Mouse (Mus musculus) CD4-positive, CD25-positive, alpha-beta regulatory T cell (primary cell): ENCODE data around the gene Trim66. TPM values are rescaled to one million over a fixed set of nuclear protein-coding genes. Genes with fewer than 3 reads are reported as not detected.

Experiments used
- polyA plus RNA-seq: library from polyadenylated mRNA; unstranded; fragments of 100-300 nt; shearing (Covaris generic); gene quantifications from one replicate; pipeline ENCODE4 v1.2.1, GENCODE M21; 2017

Trim66 gene
- polyA plus RNA-seq = 0.02 TPM

DNA sequence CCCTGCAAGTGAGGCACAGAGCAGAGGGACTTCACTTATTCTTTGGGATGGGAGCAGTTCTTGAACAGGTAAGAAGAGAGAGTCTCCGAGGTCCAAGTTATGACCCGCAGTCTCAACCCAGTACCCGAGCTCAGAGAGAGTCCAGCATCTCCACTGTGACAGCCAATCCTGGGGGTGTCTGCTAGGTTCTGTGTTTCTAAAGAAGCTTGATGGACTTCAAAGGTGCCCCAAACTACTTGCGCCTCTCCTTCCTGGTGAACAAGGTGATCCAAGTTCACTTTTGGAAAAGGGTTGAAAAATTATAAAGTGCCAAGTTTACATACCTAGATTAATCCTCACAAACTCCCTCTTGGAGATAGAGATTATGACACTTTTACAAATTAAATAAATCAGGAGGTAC is at the start of gene Trim66:
TSS of gene Trim66 (minus strand) at position 101 of the 400 bp plus-strand sequence.

DNA sequence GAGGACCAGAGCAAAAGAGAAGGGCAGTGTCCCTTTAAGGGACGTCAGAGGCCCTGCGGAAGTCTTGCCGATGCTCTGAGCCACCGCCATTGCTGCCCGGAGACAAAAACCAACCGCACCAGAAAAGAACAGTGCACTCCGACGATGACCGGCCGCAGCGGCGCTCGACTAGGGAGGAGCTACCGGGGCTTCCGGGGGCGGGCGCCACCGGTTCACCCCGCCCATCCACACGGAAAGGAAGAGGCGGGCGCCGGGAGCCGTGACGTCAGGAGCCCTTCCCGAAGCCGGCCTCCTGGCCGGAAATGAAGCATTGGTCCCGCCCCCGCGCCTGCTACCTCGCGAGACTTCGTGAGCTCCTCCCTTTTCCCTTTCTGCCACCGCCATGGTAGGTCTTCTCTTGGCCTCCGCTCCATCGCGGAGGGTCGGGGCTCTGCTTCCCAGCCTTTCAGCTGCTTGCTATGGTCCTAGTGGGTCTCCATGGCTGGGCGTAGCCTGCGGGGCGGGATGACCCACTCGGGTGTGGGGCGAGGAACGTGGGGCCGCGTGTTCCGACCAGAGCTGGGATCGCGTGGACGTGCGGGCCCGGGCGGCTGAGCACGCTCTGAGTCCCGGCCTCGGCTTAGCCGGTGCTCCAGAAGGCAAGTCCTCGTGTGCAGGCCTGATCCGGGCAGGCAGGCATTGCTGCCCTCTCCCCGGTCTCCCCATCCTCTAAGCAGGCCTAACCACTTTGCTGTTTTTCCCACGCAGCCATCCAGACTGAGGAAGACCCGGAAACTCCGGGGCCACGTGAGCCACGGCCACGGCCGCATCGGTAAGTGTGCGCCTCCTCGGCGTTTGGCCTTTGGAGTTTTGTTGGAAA is 11.1 kb upstream of the Trim66 start, which contains the start of gene Rpl27a:
TSS of gene Rpl27a (plus strand) at position 310 of the 859 bp plus-strand sequence.

DNA sequence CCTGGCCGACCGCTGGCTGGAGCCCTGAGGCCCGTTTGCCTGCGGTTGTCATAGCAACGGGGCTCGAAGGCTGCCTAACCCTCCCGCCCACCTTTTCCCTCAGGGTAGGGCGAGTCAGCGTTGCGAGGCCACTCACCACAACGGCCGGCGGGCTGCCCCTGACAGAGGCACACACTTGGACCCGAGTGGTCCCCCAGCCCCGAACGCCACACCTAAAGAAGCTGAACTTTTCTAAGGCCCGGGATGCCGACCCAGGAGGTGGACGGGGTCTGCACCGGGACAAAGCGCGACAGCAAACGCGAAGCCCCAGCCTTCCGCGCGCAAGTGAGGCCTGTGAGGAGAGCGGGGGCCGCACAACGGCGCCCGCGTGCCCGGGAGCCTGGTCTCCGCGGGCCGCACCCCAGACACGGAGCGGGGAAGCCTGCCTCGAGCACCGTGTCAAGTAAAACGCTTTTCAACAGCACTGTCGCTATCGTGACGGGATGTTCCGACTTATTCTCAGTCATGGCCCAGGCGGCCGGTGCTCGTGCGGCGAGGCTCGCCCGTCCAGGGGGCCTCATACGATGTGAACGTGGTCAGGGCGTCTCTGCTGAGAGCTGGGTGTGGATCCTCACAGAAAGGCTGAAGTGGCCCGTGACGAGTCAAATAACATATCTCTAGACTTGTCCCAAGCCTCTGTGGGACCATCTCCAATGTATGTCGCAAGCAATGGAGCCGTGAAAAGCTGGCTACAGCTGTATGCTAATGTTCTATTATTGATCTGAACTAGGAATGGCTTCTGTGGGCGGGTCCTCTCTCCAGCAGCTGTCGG is 68.9 kb downstream of the Trim66 start, which contains the start of gene Stk33:
TSS of gene Stk33 (minus strand) at position 301 of the 811 bp plus-strand sequence.

Other genes with a start within 250 kb of the Trim66 start
- gene Stk33, start 69.1 kb downstream of the Trim66 start, polyA plus RNA-seq = not detected
- gene Rpl27a, start 11.0 kb upstream of the Trim66 start, polyA plus RNA-seq = 125 TPM
- 0.91 TPM for gene St5, start 195.5 kb upstream of the Trim66 start, polyA plus RNA-seq
- gene Akip1, start 195.6 kb upstream of the Trim66 start, polyA plus RNA-seq = 35.5 TPM
- gene BC051019, start 215.7 kb upstream of the Trim66 start, polyA plus RNA-seq = not detected
- gene Ascl3, start 223.6 kb upstream of the Trim66 start, polyA plus RNA-seq = 0.61 TPM
- 129 TPM for gene Tmem9b, start 244.7 kb upstream of the Trim66 start, polyA plus RNA-seq